Mouse (Mus musculus): ENCODE measurements around the gene Zmat5. TPM values are rescaled to one million over a fixed set of nuclear protein-coding genes. Genes with fewer than 3 reads are reported as not detected.
"Not testable (repeated sequence)": the region's sequence is repeated elsewhere in the genome, so short reads cannot be mapped to it uniquely, and the experiment has no call there.

Gene Zmat5
- polyA plus RNA-seq, 1 experiment from 2014 or later = 51.5 TPM

DNA sequence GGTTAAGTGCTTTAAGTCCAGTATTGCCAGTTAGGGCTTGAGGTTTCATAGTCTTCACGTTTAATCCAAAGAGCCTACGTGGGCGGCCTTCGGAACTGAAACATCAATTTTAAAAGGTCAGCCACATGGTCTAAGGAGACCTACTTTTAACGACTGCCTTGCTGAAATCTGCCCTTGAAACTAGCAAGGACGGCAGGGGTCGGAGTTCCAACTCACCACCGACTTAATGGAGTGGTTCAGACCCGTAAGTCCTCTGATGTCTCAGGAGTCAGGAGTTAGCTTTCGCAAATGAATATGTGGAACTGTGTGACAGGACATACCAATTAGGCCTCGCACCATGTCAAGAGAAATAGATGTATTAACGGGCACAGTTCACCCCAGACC lies 798 bp upstream of the Zmat5 start:
- Histone ChIP-seq H3K4me2 (ENCODE audit: low read depth, low read length) (peak overlapping the region; percentile 77), H3K4me1 (ENCODE audit: control insufficient read depth, insufficient read depth, low read length) (peaks cover 9% of the 10 kb centered on the region), H3K9ac (ENCODE audit: low read length) (peak overlapping the region; percentile 88), H3K27ac (ENCODE audit: low read length) (peak overlapping the region; percentile 90), H3K4me3 (ENCODE audit: low read length) (peak overlapping the region; percentile 71), H3K27me3 (ENCODE audit: control insufficient read depth, insufficient read depth, low read length) (no peaks in the 10 kb centered on the region), H3K9me3 (replicated peaks; ENCODE audit: control insufficient read depth, low read length) (no peaks in the 10 kb centered on the region), H3K36me3 (ENCODE audit: control insufficient read depth, insufficient read depth) (peaks cover 16% of the 10 kb centered on the region)
- 3% methylated on average over 12 of the region's 12 CpGs for WGBS
- peak; percentile 19 for ATAC-seq (replicated peaks; ENCODE audit: extremely low read depth, insufficient read depth, low FRiP score)

DNA sequence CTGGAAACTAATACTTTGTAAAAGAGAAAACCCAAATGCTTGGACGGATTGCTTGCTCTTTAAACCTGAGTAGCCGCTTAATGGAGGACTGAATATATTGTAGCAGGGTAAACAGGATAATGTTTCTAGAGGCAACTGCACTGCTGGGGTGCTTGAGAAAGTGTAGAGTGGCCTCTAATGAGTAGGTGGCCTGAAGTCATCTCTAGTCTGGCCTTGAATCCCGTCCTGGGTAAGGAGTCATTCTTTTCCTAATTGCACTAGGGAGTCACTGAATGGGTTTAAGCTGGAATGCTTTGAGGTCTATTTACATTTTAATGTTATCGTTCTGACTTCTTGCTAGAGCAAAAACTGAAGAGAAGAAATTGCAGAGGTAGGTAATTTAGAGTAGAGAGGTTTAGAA lies 700 bp downstream of the Zmat5 start:
- no peaks in the 10 kb centered on the region for H3K9me3 ChIP-seq (replicated peaks; ENCODE audit: control insufficient read depth, low read length)
- peak overlapping the region; percentile 35; the same call in 1 of the 2 replicates for H3K27ac ChIP-seq (ENCODE audit: low read length)
- no peaks in the 10 kb centered on the region for H3K27me3 ChIP-seq (ENCODE audit: control insufficient read depth, insufficient read depth, low read length)
- H3K36me3 ChIP-seq (ENCODE audit: control insufficient read depth, insufficient read depth) = peaks cover 16% of the 10 kb centered on the region
- H3K4me2 ChIP-seq (ENCODE audit: low read depth, low read length) = peak overlapping the region; percentile 77
- peak overlapping the region; percentile 71 for H3K4me3 ChIP-seq (ENCODE audit: low read length)
- peaks cover 9% of the 10 kb centered on the region for H3K4me1 ChIP-seq (ENCODE audit: control insufficient read depth, insufficient read depth, low read length)
- 9% methylated on average over 4 of the region's 4 CpGs for WGBS
- peak overlapping the region; percentile 77 for H3K9ac ChIP-seq (ENCODE audit: low read length)
- no peak for ATAC-seq (replicated peaks; ENCODE audit: extremely low read depth, insufficient read depth, low FRiP score)

DNA sequence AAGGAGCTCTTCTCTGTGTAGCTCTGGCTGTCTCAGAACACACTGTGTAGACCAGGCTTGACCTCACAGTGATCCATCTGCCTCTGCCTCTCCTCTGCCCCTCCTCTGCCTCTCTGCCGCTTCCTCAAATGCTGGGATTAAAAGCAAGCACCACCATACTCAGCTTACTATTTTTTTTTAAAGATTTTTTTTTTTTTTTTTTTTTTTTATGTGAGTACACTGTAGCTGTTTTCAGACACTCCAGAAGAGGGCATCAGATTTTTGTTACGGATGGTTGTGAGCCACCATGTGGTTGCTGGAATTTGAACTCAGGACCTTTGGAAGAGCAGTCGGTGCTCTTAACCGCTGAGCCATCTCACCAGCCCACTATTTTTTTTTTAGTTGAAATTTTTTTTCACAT lies 5.7 kb downstream of the Zmat5 start:
- H3K4me1 ChIP-seq (ENCODE audit: control insufficient read depth, insufficient read depth, low read length); H3K9me3 ChIP-seq (replicated peaks; ENCODE audit: control insufficient read depth, low read length); H3K36me3 ChIP-seq (ENCODE audit: control insufficient read depth, insufficient read depth); H3K9ac ChIP-seq (ENCODE audit: low read length); H3K27me3 ChIP-seq (ENCODE audit: control insufficient read depth, insufficient read depth, low read length); H3K4me2 ChIP-seq (ENCODE audit: low read depth, low read length); H3K4me3 ChIP-seq (ENCODE audit: low read length); ATAC-seq (replicated peaks; ENCODE audit: extremely low read depth, insufficient read depth, low FRiP score); H3K27ac ChIP-seq (ENCODE audit: low read length): not testable (repeated sequence)
- 79% methylated on average over 4 of the region's 4 CpGs for WGBS

DNA sequence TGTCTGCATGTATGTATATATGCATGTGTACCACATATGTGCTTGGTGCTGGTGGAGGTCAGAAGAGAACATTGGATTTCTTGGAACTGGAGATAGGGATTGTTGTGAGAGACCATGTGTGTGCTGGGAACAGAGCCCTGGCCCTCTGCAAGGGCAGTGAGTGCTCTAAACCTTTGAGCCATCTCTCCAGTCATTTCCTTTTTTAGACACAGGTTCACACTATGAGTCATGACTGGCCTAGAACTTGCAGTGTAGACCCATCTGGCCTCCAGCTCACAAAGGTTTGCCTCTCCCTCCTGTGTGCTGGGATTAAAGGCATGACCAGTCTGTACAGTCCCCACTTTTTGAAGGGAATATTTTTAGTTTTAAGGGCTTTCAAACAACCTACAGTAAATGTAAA lies 8.3 kb downstream of the Zmat5 start:
- Histone ChIP-seq H3K9me3 (replicated peaks; ENCODE audit: control insufficient read depth, low read length) (no peaks in the 10 kb centered on the region), H3K27ac (ENCODE audit: low read length) (no peak overlapping the region), H3K4me2 (ENCODE audit: low read depth, low read length) (no peak overlapping the region), H3K4me1 (ENCODE audit: control insufficient read depth, insufficient read depth, low read length) (no peaks in the 10 kb centered on the region), H3K9ac (ENCODE audit: low read length) (no peak overlapping the region), H3K27me3 (ENCODE audit: control insufficient read depth, insufficient read depth, low read length) (no peaks in the 10 kb centered on the region), H3K4me3 (ENCODE audit: low read length) (no peak overlapping the region), H3K36me3 (ENCODE audit: control insufficient read depth, insufficient read depth) (no peaks in the 10 kb centered on the region)
- no peak for ATAC-seq (replicated peaks; ENCODE audit: extremely low read depth, insufficient read depth, low FRiP score)

DNA sequence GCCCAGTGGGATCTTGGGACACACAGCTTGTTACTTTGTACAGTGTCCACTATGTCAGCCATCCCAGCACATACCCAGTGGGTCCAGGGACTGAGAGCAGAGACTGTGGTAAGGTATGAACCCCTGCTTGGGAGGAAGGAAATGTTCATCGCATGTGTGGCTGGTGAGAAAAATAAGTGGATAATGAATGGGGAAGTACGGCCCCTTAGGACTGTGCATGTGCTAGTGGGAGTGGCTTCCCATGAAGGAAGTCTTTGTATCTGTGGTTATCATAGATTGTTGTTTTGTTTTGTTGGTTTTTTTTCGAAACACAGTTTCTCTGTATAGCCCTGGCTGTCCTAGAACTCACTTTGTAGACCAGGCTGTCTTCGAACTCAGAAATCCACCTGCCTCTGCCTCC lies 10.2 kb downstream of the Zmat5 start:
- H3K4me2 ChIP-seq (ENCODE audit: low read depth, low read length) = no peak overlapping the region
- H3K4me3 ChIP-seq (ENCODE audit: low read length) = no peak overlapping the region
- H3K27ac ChIP-seq (ENCODE audit: low read length) = no peak overlapping the region
- H3K9me3 ChIP-seq (replicated peaks; ENCODE audit: control insufficient read depth, low read length) = no peaks in the 10 kb centered on the region
- no peaks in the 10 kb centered on the region for H3K36me3 ChIP-seq (ENCODE audit: control insufficient read depth, insufficient read depth)
- peaks cover 7% of the 10 kb centered on the region for H3K4me1 ChIP-seq (ENCODE audit: control insufficient read depth, insufficient read depth, low read length)
- WGBS = 83% methylated on average over 4 of the region's 4 CpGs
- no peak overlapping the region for H3K9ac ChIP-seq (ENCODE audit: low read length)
- H3K27me3 ChIP-seq (ENCODE audit: control insufficient read depth, insufficient read depth, low read length) = no peaks in the 10 kb centered on the region
- ATAC-seq (replicated peaks; ENCODE audit: extremely low read depth, insufficient read depth, low FRiP score) = no peak

DNA sequence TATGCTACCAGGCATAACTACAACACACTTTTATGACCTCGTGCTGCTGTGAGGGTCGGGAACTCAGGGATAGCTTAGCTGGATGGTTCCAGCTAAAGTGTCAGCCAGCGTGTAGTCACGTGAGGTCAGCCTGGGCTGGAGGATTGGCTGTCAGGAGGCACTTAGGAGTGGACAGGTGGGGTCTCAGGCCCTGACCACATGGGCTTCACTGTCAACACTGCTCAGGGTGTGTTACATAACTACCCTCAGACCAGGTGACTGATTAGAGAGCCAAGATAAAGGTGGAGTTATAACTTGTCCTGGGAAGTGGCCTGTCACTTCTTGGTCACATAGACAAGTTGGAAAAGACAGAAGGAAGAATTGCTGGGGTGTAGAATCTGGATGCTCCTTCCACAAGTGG lies 11.1 kb downstream of the Zmat5 start:
- H3K4me2 ChIP-seq (ENCODE audit: low read depth, low read length) = no peak overlapping the region
- no peaks in the 10 kb centered on the region for H3K9me3 ChIP-seq (replicated peaks; ENCODE audit: control insufficient read depth, low read length)
- peaks cover 7% of the 10 kb centered on the region for H3K4me1 ChIP-seq (ENCODE audit: control insufficient read depth, insufficient read depth, low read length)
- H3K27me3 ChIP-seq (ENCODE audit: control insufficient read depth, insufficient read depth, low read length) = no peaks in the 10 kb centered on the region
- no peak overlapping the region for H3K27ac ChIP-seq (ENCODE audit: low read length)
- ATAC-seq (replicated peaks; ENCODE audit: extremely low read depth, insufficient read depth, low FRiP score) = no peak
- no peak overlapping the region for H3K9ac ChIP-seq (ENCODE audit: low read length)
- H3K4me3 ChIP-seq (ENCODE audit: low read length) = no peak overlapping the region
- H3K36me3 ChIP-seq (ENCODE audit: control insufficient read depth, insufficient read depth) = no peaks in the 10 kb centered on the region
- WGBS = 70% methylated on average over 4 of the region's 4 CpGs

DNA sequence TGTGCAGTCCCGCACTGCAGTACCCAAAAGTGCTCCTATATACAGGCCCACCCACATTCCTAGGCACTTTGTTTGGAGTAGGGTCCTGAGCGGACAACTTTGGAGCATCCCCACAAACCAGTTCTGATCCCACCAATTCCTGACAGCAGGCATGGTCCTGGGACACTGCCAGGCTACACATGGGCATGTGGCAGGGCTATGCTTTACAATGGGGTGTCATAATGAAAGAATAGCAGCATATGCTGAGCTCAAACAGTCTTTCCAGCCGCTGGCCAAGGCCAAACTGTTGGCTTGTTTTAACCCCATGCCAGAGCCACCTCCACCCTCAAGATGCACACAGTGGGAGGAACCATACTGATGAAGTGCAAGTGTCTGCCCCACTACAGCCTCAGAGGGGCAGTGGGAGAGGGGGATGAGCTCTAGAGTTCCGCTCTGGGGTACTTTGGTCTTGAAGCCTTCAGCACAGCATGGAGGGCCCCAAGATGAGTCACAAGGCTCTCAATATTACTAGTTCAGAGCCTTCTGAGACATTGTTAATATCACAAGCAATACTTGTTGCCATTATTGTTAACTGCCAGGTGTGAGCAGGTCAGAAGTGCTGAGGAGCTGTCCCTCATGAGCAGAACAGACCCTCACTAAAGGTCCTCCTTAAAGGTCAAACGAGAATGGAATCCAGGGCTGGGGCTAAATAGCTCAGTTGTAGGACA lies 12.2 kb downstream of the Zmat5 start:
- no peaks in the 10 kb centered on the region for H3K36me3 ChIP-seq (ENCODE audit: control insufficient read depth, insufficient read depth)
- peaks cover 7% of the 10 kb centered on the region for H3K4me1 ChIP-seq (ENCODE audit: control insufficient read depth, insufficient read depth, low read length)
- no peak overlapping the region for H3K9ac ChIP-seq (ENCODE audit: low read length)
- no peaks in the 10 kb centered on the region for H3K27me3 ChIP-seq (ENCODE audit: control insufficient read depth, insufficient read depth, low read length)
- no peak overlapping the region for H3K27ac ChIP-seq (ENCODE audit: low read length)
- no peak overlapping the region for H3K4me3 ChIP-seq (ENCODE audit: low read length)
- WGBS = 83% methylated on average over 5 of the region's 5 CpGs
- ATAC-seq (replicated peaks; ENCODE audit: extremely low read depth, insufficient read depth, low FRiP score) = no peak
- H3K9me3 ChIP-seq (replicated peaks; ENCODE audit: control insufficient read depth, low read length) = no peaks in the 10 kb centered on the region
- no peak overlapping the region for H3K4me2 ChIP-seq (ENCODE audit: low read depth, low read length)

DNA sequence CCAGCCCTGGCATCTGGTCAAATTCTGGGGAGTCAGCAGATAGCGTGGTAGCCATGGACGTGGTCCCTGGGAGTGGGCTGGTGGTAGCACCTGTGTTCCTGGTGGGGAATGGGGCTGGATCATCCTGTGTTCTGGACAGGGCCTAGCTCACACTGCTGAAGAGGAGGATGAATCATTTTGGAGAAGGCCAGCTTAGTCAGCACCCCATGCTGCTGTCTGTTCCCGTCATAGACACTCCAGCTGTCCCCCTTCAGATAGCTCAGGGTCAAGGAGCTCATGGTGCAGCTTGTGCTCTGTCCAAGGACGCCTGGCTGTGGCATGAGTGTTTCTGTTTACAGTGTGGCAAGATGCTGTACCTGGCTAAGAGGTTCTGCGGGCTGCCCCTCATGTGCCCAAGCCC lies 14.1 kb downstream of the Zmat5 start:
- Histone ChIP-seq H3K4me2 (ENCODE audit: low read depth, low read length) (no peak overlapping the region), H3K27ac (ENCODE audit: low read length) (peak overlapping the region; percentile 13; the same call in 1 of the 2 replicates), H3K4me3 (ENCODE audit: low read length) (no peak overlapping the region), H3K27me3 (ENCODE audit: control insufficient read depth, insufficient read depth, low read length) (no peaks in the 10 kb centered on the region), H3K9me3 (replicated peaks; ENCODE audit: control insufficient read depth, low read length) (no peaks in the 10 kb centered on the region), H3K9ac (ENCODE audit: low read length) (no peak overlapping the region), H3K4me1 (ENCODE audit: control insufficient read depth, insufficient read depth, low read length) (peaks cover 7% of the 10 kb centered on the region), H3K36me3 (ENCODE audit: control insufficient read depth, insufficient read depth) (peaks cover 3% of the 10 kb centered on the region; the same call in 1 of the 2 replicates)
- WGBS = 38% methylated on average over 5 of the region's 5 CpGs
- ATAC-seq (replicated peaks; ENCODE audit: extremely low read depth, insufficient read depth, low FRiP score) = no peak

DNA sequence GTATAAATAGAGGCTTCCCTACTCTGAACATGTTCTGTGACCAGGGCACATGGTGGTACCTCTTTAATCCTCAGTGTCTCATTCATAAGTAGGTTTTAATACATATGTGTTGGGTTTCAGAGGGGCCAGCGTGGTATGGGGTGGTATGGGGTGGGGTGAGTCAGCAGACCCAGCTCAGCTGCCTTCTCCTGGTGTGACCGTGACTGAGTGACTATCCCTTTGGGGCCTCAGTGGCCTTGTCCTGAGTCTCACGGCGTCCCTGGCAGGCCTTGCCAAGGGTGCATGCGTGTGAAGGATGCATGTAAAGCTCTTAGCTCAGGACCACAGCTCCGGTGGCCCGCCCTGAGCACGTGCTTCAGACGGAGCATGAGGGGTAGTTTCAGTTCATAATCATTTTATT lies 15.5 kb downstream of the Zmat5 start:
- Histone ChIP-seq H3K9me3 (replicated peaks; ENCODE audit: control insufficient read depth, low read length) (no peaks in the 10 kb centered on the region), H3K4me1 (ENCODE audit: control insufficient read depth, insufficient read depth, low read length) (peaks cover 7% of the 10 kb centered on the region), H3K4me2 (ENCODE audit: low read depth, low read length) (no peak overlapping the region), H3K27me3 (ENCODE audit: control insufficient read depth, insufficient read depth, low read length) (no peaks in the 10 kb centered on the region), H3K27ac (ENCODE audit: low read length) (no peak overlapping the region), H3K36me3 (ENCODE audit: control insufficient read depth, insufficient read depth) (peaks cover 5% of the 10 kb centered on the region), H3K4me3 (ENCODE audit: low read length) (no peak overlapping the region), H3K9ac (ENCODE audit: low read length) (no peak overlapping the region)
- ATAC-seq (replicated peaks; ENCODE audit: extremely low read depth, insufficient read depth, low FRiP score) = no peak
- 88% methylated on average over 9 of the region's 9 CpGs for WGBS

All from heart, embryonic 16.5 days (tissue).